Mouse (Mus musculus): Measurements from ENCODE around the gene Gm3415. TPM values are rescaled to one million over a fixed set of nuclear protein-coding genes. Genes with fewer than 3 reads are reported as not detected.
"Not testable (repeated sequence)": the region's sequence is repeated elsewhere in the genome, so short reads cannot be mapped to it uniquely, and the experiment has no call there.

Gm3415 gene
- polyA plus RNA-seq (2014; fragmentation: Nextera tagmentation; extraction: Ambion mirVana) = not detected in 2 replicates

- no CpG with 5 or more reads among the region's 3 CpGs for WGBS
These were observed at the start of gene Gm3415 for GRCm38 (mm10) chr5:146555836-146556235. Gene Gm3415 (plus strand): TSS chr5:146556136.

GRCm38 (mm10) chr5:146513823-146514222 lies 42.1 kb upstream of the Gm3415 start, which contains the start of gene Gm3402:
Gene Gm3402 (plus strand): TSS chr5:146514123.
- not testable (repeated sequence) for H3K27ac ChIP-seq (replicated peaks in 1 of 2; ENCODE audit: control insufficient read depth in 1 of 2, insufficient read depth in 1 of 2, low read depth in 2 of 2, low read length in 2 of 2); H3K27me3 ChIP-seq (ENCODE audit: control insufficient read depth, insufficient read depth, low read length); H3K36me3 ChIP-seq (ENCODE audit: control insufficient read depth, insufficient read depth, low read length); H3K4me1 ChIP-seq (ENCODE audit: control insufficient read depth in 2 of 2, insufficient read depth in 2 of 2, low read length in 2 of 2); H3K9me3 ChIP-seq (ENCODE audit: control insufficient read depth, low read length); ATAC-seq (ENCODE audit: insufficient number of reproducible peaks, insufficient read depth, low FRiP score, low read depth); H3K4me2 ChIP-seq (ENCODE audit: low read length); H3K4me3 ChIP-seq (ENCODE audit: control insufficient read depth in 1 of 2, insufficient read depth in 1 of 2, low read depth in 1 of 2, low read length in 2 of 2); H3K9ac ChIP-seq (ENCODE audit: low read length)
- no CpG with 5 or more reads among the region's 5 CpGs for WGBS

More at GRCm38 (mm10) chr5:146555836-146556235, at the start of gene Gm3415:
- not testable (repeated sequence) for H3K4me2 ChIP-seq (ENCODE audit: low read length); H3K4me1 ChIP-seq (ENCODE audit: control insufficient read depth in 2 of 2, insufficient read depth in 2 of 2, low read length in 2 of 2); H3K27me3 ChIP-seq (ENCODE audit: control insufficient read depth, insufficient read depth, low read length); H3K36me3 ChIP-seq (ENCODE audit: control insufficient read depth, insufficient read depth, low read length); H3K9ac ChIP-seq (ENCODE audit: low read length); H3K27ac ChIP-seq (replicated peaks in 1 of 2; ENCODE audit: control insufficient read depth in 1 of 2, insufficient read depth in 1 of 2, low read depth in 2 of 2, low read length in 2 of 2); H3K4me3 ChIP-seq (ENCODE audit: control insufficient read depth in 1 of 2, insufficient read depth in 1 of 2, low read depth in 1 of 2, low read length in 2 of 2); ATAC-seq (ENCODE audit: insufficient number of reproducible peaks, insufficient read depth, low FRiP score, low read depth); H3K9me3 ChIP-seq (ENCODE audit: control insufficient read depth, low read length)

GRCm38 (mm10) chr5:146525501-146525900 lies 30.4 kb upstream of the Gm3415 start, which contains the start of gene Gm3404:
Gene Gm3404 (plus strand): TSS chr5:146525801.
- not testable (repeated sequence) for H3K27ac ChIP-seq (replicated peaks in 1 of 2; ENCODE audit: control insufficient read depth in 1 of 2, insufficient read depth in 1 of 2, low read depth in 2 of 2, low read length in 2 of 2); H3K4me1 ChIP-seq (ENCODE audit: control insufficient read depth in 2 of 2, insufficient read depth in 2 of 2, low read length in 2 of 2); H3K4me3 ChIP-seq (ENCODE audit: control insufficient read depth in 1 of 2, insufficient read depth in 1 of 2, low read depth in 1 of 2, low read length in 2 of 2); H3K4me2 ChIP-seq (ENCODE audit: low read length); ATAC-seq (ENCODE audit: insufficient number of reproducible peaks, insufficient read depth, low FRiP score, low read depth); H3K27me3 ChIP-seq (ENCODE audit: control insufficient read depth, insufficient read depth, low read length); H3K36me3 ChIP-seq (ENCODE audit: control insufficient read depth, insufficient read depth, low read length); H3K9ac ChIP-seq (ENCODE audit: low read length); H3K9me3 ChIP-seq (ENCODE audit: control insufficient read depth, low read length)
- WGBS = 100% methylated on average over 2 of the region's 3 CpGs

- H3K9me3 ChIP-seq (ENCODE audit: control insufficient read depth, low read length); ATAC-seq (ENCODE audit: insufficient number of reproducible peaks, insufficient read depth, low FRiP score, low read depth); H3K4me3 ChIP-seq (ENCODE audit: control insufficient read depth in 1 of 2, insufficient read depth in 1 of 2, low read depth in 1 of 2, low read length in 2 of 2); H3K27me3 ChIP-seq (ENCODE audit: control insufficient read depth, insufficient read depth, low read length); H3K4me1 ChIP-seq (ENCODE audit: control insufficient read depth in 2 of 2, insufficient read depth in 2 of 2, low read length in 2 of 2); H3K36me3 ChIP-seq (ENCODE audit: control insufficient read depth, insufficient read depth, low read length); H3K27ac ChIP-seq (replicated peaks in 1 of 2; ENCODE audit: control insufficient read depth in 1 of 2, insufficient read depth in 1 of 2, low read depth in 2 of 2, low read length in 2 of 2); H3K9ac ChIP-seq (ENCODE audit: low read length); H3K4me2 ChIP-seq (ENCODE audit: low read length): not testable (repeated sequence)
- WGBS = 100% methylated on average over 2 of the region's 3 CpGs
These were observed 18.6 kb upstream of the Gm3415 start, which contains the start of gene Gm3409 for GRCm38 (mm10) chr5:146537347-146537746. Gene Gm3409 (plus strand): TSS chr5:146537647.

- no peak overlapping the region for H3K4me3 ChIP-seq (ENCODE audit: control insufficient read depth in 1 of 2, insufficient read depth in 1 of 2, low read depth in 1 of 2, low read length in 2 of 2)
- H3K9me3 ChIP-seq (ENCODE audit: control insufficient read depth, low read length) = peaks cover 2% of the 10 kb centered on the region; the same call in 1 of the 2 replicates
- WGBS = 62% methylated on average over 1 of the region's 1 CpGs
- H3K27me3 ChIP-seq (ENCODE audit: control insufficient read depth, insufficient read depth, low read length) = no peaks in the 10 kb centered on the region
- no peak overlapping the region for H3K4me2 ChIP-seq (ENCODE audit: low read length)
- ATAC-seq (ENCODE audit: insufficient number of reproducible peaks, insufficient read depth, low FRiP score, low read depth) = no peak
- H3K9ac ChIP-seq (ENCODE audit: low read length) = no peak overlapping the region
- no peaks in the 10 kb centered on the region for H3K4me1 ChIP-seq (ENCODE audit: control insufficient read depth in 2 of 2, insufficient read depth in 2 of 2, low read length in 2 of 2)
- no peak overlapping the region for H3K27ac ChIP-seq (replicated peaks in 1 of 2; ENCODE audit: control insufficient read depth in 1 of 2, insufficient read depth in 1 of 2, low read depth in 2 of 2, low read length in 2 of 2)
- H3K36me3 ChIP-seq (ENCODE audit: control insufficient read depth, insufficient read depth, low read length) = no peaks in the 10 kb centered on the region
These were observed 8.3 kb downstream of the Gm3415 start for GRCm38 (mm10) chr5:146564259-146564658.

- H3K9me3 ChIP-seq (ENCODE audit: control insufficient read depth, low read length) = peaks cover 2% of the 10 kb centered on the region; the same call in 1 of the 2 replicates
- no peak overlapping the region for H3K27ac ChIP-seq (replicated peaks in 1 of 2; ENCODE audit: control insufficient read depth in 1 of 2, insufficient read depth in 1 of 2, low read depth in 2 of 2, low read length in 2 of 2)
- no peaks in the 10 kb centered on the region for H3K36me3 ChIP-seq (ENCODE audit: control insufficient read depth, insufficient read depth, low read length)
- 48% methylated on average over 4 of the region's 4 CpGs for WGBS
- H3K9ac ChIP-seq (ENCODE audit: low read length) = no peak overlapping the region
- H3K4me3 ChIP-seq (ENCODE audit: control insufficient read depth in 1 of 2, insufficient read depth in 1 of 2, low read depth in 1 of 2, low read length in 2 of 2) = no peak overlapping the region
- no peak for ATAC-seq (ENCODE audit: insufficient number of reproducible peaks, insufficient read depth, low FRiP score, low read depth)
- no peak overlapping the region for H3K4me2 ChIP-seq (ENCODE audit: low read length)
- H3K27me3 ChIP-seq (ENCODE audit: control insufficient read depth, insufficient read depth, low read length) = no peaks in the 10 kb centered on the region
- no peaks in the 10 kb centered on the region for H3K4me1 ChIP-seq (ENCODE audit: control insufficient read depth in 2 of 2, insufficient read depth in 2 of 2, low read length in 2 of 2)
These were observed 11.1 kb downstream of the Gm3415 start for GRCm38 (mm10) chr5:146567054-146567453.

GRCm38 (mm10) chr5:146570179-146570578 lies 14.2 kb downstream of the Gm3415 start:
- H3K4me2 ChIP-seq (ENCODE audit: low read length); H3K4me3 ChIP-seq (ENCODE audit: control insufficient read depth in 1 of 2, insufficient read depth in 1 of 2, low read depth in 1 of 2, low read length in 2 of 2); H3K36me3 ChIP-seq (ENCODE audit: control insufficient read depth, insufficient read depth, low read length); H3K27me3 ChIP-seq (ENCODE audit: control insufficient read depth, insufficient read depth, low read length); H3K27ac ChIP-seq (replicated peaks in 1 of 2; ENCODE audit: control insufficient read depth in 1 of 2, insufficient read depth in 1 of 2, low read depth in 2 of 2, low read length in 2 of 2); H3K9me3 ChIP-seq (ENCODE audit: control insufficient read depth, low read length); H3K9ac ChIP-seq (ENCODE audit: low read length); H3K4me1 ChIP-seq (ENCODE audit: control insufficient read depth in 2 of 2, insufficient read depth in 2 of 2, low read length in 2 of 2); ATAC-seq (ENCODE audit: insufficient number of reproducible peaks, insufficient read depth, low FRiP score, low read depth): not testable (repeated sequence)
- 85% methylated on average over 6 of the region's 6 CpGs for WGBS

All from heart, embryonic 14.5 days (tissue).